Mouse (Mus musculus) heart, postnatal 10 days (tissue): ENCODE measurements around the gene Riok1. TPM values are rescaled to one million over a fixed set of nuclear protein-coding genes. Genes with fewer than 3 reads are reported as not detected.

Experiments
- microRNA-seq, 2 experiments: library from miRNA; unstranded; fragments of <30 nt; microRNA quantifications; one replicate each; pipeline ENCODE4 v1.2.0; 2022
- total RNA-seq, 2 experiments: library from RNA; stranded (reverse); gene quantifications; 2 replicates each; pipeline ENCODE4 v1.2.3; 2021

Riok1 gene
- total RNA-seq, 2 experiments from 2014 or later, result 14.2 to 16.7 TPM

Small RNAs within 50 kb of the gene (microRNA-seq; reads per million reads assigned to microRNA genes)
- gene Gm27387, result 0 reads per million in 2 experiments

Other genes starting within 250 kb of the Riok1 start
- gene Ssr1, start 42.8 kb upstream of the Riok1 start, total RNA-seq, result 10 to 100 TPM; 67.4 to 76.5 TPM
- gene Cage1, start 74 bp downstream of the Riok1 start, total RNA-seq, result 1 to 10 TPM; 1.6 to 2.4 TPM
- 100 to 1,000 TPM; 350 to 415 TPM for gene Dsp, start 114.3 kb downstream of the Riok1 start, total RNA-seq
- 10 to 100 TPM; 10.7 to 11.0 TPM for gene Snrnp48, start 167.9 kb downstream of the Riok1 start, total RNA-seq